Mouse (Mus musculus) spleen, adult 12 weeks (tissue): ENCODE results near the gene Slit3.

Experiments used
- DNase-seq: peaks from one replicate; pipeline ENCODE4 v3.0.0; 2022; ENCODE audit warnings: low spot score

Gene Slit3

GRCm38 (mm10) chr11:35198537-35199088 is 77.6 kb downstream of the Slit3 start:
- DNase-seq: no peak

DNA sequence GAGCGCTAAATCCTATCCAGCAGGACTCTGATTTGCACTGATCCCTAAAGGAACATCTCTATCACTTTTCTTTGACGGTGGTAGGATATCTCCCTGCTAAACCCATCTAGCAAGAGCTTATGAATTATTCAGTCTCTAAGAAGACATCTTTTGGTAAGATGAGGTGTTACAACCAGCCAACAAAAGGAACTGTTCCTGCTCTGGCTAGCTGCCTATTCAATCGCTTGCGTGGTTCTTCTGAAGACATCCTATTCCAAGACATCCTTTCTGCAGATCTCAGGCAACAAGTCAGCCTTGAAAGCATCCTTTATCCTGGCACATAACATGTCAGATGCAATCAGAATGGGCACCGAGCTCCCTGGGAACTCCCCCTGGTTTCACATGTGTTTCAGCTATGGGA is 81.3 kb downstream of the Slit3 start:
- no peak for DNase-seq

DNA sequence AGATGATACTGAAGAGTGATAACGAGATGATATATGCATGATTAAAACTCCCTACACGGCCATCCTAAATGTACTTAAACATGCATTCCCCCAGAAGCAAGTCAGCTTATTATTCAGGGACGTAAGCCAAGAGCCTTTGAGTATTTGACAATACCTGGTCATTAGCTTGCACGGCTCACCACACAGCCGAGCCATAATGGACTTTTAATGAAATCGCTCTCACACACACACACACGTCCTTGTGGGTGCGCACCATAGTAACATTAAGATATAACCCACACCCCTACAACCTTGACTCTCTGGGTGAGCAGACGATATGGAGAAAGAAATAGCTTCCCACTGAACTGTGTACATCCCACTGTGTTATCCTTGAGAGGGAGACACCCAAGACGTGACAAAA is 82.6 kb downstream of the Slit3 start:
- DNase-seq: no peak

DNA sequence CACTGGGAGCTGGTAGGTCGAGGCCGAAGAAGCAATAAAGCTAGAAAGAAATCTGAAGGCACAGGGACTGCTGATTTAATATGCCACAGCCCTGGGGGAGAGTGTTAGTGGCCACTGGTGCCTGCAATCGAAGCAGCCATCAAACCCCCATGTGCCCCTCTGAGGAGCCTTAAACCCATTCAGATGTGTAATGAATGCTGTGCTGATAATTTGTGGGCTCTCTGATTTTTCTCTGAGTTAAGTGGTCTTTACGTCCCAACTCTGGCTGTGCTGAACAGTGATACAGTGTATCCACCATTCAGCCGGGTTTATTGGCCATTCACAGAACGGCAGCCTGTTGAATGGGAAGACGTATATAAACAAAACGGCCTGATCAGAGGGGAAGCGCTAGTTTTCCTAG is 83.1 kb downstream of the Slit3 start:
- DNase-seq: no peak

GRCm38 (mm10) chr11:35210728-35211682 is 90.0 kb downstream of the Slit3 start:
- no peak for DNase-seq

DNA sequence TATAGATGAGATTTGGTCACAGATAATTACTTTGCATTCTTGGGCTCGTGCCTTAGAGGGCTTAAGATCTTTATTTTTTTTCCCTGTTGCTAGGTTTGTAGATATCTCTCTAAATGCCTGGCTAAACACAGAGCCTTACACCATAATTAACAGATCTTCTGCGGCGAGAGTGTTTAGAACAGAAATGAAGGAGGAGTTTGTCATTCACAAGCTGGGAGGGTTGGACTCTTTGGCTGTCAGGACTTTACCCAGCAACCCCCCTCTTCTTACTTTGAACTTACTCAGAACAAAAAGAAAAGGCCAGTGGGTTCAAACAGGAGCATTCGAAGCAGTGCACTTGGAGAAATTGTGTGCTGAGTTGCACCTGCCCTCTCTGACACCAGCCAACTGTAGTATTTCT is 103.0 kb downstream of the Slit3 start:
- DNase-seq: no peak

- DNase-seq: no peak
Observed at GRCm38 (mm10) chr11:35231361-35232090, 110.5 kb downstream of the Slit3 start.

- DNase-seq: no peak
Observed at GRCm38 (mm10) chr11:35232321-35232720, 111.3 kb downstream of the Slit3 start.

DNA sequence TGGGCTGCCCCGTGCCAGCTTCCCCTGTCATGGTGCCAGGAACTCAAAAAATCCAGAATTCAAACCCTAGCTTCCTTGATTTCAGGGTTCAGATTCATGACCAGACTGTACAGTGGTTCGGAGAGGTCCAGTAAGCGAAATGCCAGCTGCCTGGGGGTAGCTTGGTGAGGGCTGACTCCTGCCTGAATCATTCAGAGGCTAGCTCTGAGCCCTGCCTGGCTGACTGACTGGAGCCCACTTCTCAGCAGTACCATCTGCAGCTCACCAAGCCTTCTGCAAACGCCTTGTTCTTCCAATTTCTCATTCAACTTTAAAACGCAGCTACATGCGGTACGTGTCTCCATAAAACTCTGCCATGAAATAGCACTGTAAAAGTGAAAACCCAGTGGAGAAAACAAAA is 120.4 kb downstream of the Slit3 start:
- no peak for DNase-seq

DNA sequence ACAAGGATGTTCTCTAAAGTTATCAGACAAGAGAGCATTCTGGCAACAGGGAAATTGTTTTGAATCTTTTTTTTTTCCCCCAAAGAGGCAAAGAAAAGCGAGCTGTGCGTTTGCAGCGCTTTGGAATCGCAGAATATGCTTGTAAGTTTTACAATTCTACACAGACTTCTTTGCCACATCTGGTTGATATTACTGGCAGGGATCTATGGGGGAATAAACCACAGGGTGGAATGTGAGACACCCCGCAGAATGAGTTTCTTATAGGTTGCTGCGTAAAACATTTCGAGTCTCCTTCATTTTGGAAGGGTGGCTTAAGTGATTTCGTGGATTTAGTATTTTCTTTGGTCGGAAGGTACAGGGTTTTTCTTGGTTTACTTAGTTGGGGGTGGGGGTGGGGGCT is 122.6 kb downstream of the Slit3 start:
- no peak for DNase-seq

GRCm38 (mm10) chr11:35244526-35244925 is 123.5 kb downstream of the Slit3 start:
- DNase-seq: no peak

GRCm38 (mm10) chr11:35246623-35247022 is 125.6 kb downstream of the Slit3 start:
- DNase-seq: no peak

DNA sequence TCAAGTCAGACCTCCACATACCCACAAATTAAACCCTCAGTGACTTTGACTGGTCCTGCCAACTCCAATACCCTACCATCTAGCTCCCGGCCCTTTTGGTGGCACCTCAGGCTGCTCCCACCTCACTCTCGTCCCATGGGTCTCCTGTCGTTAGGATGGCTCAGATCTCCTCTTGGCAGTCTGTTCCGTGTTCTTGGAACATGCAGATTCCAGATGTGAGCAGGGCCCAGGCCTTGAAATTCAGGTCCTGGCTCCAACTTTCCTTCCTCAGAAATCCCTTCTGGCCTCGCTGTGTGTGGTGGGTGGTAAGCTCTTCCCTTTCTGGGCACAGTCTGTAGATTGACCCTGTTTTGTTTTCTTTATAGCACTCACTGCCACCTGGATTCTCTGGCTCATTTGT is 127.1 kb downstream of the Slit3 start:
- no peak for DNase-seq

GRCm38 (mm10) chr11:35250871-35251418 is 129.9 kb downstream of the Slit3 start:
- DNase-seq: no peak

DNA sequence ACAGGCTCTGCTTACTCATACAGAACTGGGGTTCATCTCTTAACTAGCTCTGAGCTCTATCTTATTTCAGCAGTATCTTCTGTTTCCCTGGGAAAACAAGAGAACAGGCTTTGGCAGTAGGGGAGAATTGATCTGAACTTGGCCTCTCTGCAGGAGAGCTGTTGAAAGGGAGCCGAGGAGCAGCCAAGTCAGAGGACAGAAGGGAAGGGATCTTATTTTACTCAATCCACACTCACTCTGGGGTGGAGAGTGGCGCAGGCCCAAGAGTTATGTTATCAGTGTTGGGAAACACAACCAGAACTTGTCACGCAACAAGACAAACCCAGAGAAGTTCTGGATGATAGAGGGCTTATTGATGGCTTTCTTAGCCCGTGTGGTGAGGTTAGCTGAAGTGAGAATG is 130.9 kb downstream of the Slit3 start:
- no peak for DNase-seq

- no peak for DNase-seq
Observed at GRCm38 (mm10) chr11:35257351-35257750, 136.3 kb downstream of the Slit3 start.

- DNase-seq: no peak
Observed at GRCm38 (mm10) chr11:35261562-35262087, 140.6 kb downstream of the Slit3 start.

DNA sequence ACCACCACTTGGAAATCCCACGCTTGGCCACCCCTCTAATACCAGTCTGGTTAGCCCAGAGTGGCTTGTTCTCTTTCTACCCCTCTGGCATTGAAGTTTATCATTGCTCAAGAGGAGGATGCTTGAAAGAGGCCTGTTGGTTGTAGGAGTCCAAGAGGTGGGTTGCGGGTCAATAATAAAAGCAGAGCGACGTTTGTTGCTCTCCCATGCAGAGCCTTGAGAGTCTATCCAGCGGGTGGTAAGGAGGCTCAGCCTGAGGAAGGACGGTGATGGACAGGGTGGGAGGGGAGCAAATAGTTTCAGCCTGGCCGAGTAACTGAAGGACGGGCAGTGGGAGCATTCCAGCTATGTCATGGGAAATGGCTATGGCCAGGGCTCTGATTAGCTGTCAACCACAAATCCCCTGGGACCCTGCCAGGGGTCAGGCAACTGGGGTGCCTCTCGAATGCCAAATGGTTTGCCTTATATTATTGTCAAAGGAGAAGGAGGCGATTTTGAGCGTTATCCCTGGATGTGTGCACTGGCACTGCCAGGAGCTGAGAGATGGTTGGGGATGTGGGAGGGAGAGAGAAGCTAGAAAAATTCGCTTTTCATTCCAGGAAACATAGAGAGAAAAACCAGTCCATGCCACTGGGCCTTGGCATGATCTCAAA is 141.4 kb downstream of the Slit3 start:
- DNase-seq: no peak

GRCm38 (mm10) chr11:35264749-35265148 is 143.7 kb downstream of the Slit3 start:
- DNase-seq: no peak

DNA sequence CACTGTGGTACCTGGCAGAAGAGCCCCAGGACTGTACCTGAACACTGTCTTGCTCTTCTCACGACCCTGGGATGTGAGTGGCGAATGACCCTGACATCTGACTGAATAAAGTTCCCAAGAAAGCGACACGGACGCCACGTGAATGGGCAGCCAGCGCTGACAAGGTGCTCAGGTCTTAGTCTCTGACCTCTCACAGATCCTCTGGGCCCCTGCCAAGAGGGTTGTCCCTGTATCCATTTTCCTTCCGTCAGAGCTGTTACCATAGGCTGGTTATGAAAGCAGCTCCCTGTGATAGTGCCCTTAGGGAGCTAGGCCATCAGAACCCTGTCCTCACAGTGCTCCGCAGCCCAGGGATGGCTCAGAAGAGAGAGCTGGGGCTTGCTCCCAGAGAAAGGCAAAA is 149.4 kb downstream of the Slit3 start:
- DNase-seq: no peak

- no peak for DNase-seq
Observed at GRCm38 (mm10) chr11:35273416-35273815, 152.4 kb downstream of the Slit3 start.

DNA sequence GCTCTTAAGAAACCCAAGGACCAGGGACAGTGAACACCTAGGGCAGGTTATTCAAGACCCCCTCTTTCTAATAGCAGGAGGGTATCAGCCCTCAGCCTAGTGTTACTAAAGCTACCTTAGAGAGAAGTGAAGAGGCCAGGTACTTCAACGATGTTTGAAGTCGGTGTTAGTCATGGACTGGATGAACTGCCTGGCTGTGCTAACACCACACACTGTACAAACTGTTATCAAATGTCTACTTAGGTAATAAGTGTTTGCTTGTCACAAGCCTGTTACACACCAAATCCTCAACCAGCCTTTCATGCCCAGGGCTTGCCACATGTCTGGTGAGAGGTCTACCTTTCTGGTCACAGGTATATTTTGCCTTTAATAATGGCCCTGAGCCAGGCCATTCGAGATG is 153.0 kb downstream of the Slit3 start:
- DNase-seq: no peak
